Mouse (Mus musculus): ENCODE measurements at regions not wholly inside any gene's neighbourhood (a gene's known extent, or its start where the extent isn't known, plus 50 kb on each side); places are given as distances from the start of the nearest gene placed in this dataset.

GRCm38 (mm10) chr12:110077211-110077884 is 201.5 kb upstream of the Dio3 start:
- Histone ChIP-seq H3K27ac (ENCODE audit: low read depth, low read length) (no peak overlapping the region), H3K4me3 (ENCODE audit: low read depth, low read length) (no peak overlapping the region), H3K27me3 (ENCODE audit: control insufficient read depth, insufficient read depth, low read length) (no peaks in the 10 kb centered on the region), H3K9ac (ENCODE audit: low read depth, low read length) (no peak overlapping the region), H3K9me3 (replicated peaks; ENCODE audit: control insufficient read depth, low read length) (0 out of 2 replicates have a peak, but pooled peaks cover 2% of the 10 kb centered on the region), H3K4me1 (ENCODE audit: control insufficient read depth, insufficient read depth, low read length) (no peaks in the 10 kb centered on the region), H3K4me2 (no peak overlapping the region), H3K36me3 (ENCODE audit: control insufficient read depth, insufficient read depth, low read length) (no peaks in the 10 kb centered on the region)
- ATAC-seq (replicated peaks; ENCODE audit: insufficient number of reproducible peaks, low FRiP score, low TSS enrichment), result no peak
- 68% methylated on average over 6 of the region's 6 CpGs for WGBS (ENCODE audit: insufficient replicate concordance)

- no peak for ATAC-seq (replicated peaks; ENCODE audit: insufficient number of reproducible peaks, low FRiP score, low TSS enrichment)
- Histone ChIP-seq H3K4me3 (ENCODE audit: low read depth, low read length) (no peak overlapping the region), H3K9me3 (replicated peaks; ENCODE audit: control insufficient read depth, low read length) (0 out of 2 replicates have a peak, but pooled peaks cover 2% of the 10 kb centered on the region), H3K27ac (ENCODE audit: low read depth, low read length) (no peak overlapping the region), H3K36me3 (ENCODE audit: control insufficient read depth, insufficient read depth, low read length) (no peaks in the 10 kb centered on the region), H3K27me3 (ENCODE audit: control insufficient read depth, insufficient read depth, low read length) (0 out of 2 replicates have a peak, but pooled peaks cover 2% of the 10 kb centered on the region), H3K9ac (ENCODE audit: low read depth, low read length) (no peak overlapping the region), H3K4me2 (no peak overlapping the region), H3K4me1 (ENCODE audit: control insufficient read depth, insufficient read depth, low read length) (no peaks in the 10 kb centered on the region)
- WGBS (ENCODE audit: insufficient replicate concordance), result 77% methylated on average over 13 of the region's 13 CpGs
These were observed 200.8 kb upstream of the Dio3 start for GRCm38 (mm10) chr12:110078081-110078505.

- H3K9ac ChIP-seq (ENCODE audit: low read depth, low read length), result no peak overlapping the region
- 80% methylated on average over 3 of the region's 3 CpGs for WGBS (ENCODE audit: insufficient replicate concordance)
- ATAC-seq (replicated peaks; ENCODE audit: insufficient number of reproducible peaks, low FRiP score, low TSS enrichment), result no peak
- H3K4me3 ChIP-seq (ENCODE audit: low read depth, low read length), result no peak overlapping the region
- no peaks in the 10 kb centered on the region for H3K36me3 ChIP-seq (ENCODE audit: control insufficient read depth, insufficient read depth, low read length)
- H3K27me3 ChIP-seq (ENCODE audit: control insufficient read depth, insufficient read depth, low read length), result 0 out of 2 replicates have a peak, but pooled peaks cover 3% of the 10 kb centered on the region
- no peaks in the 10 kb centered on the region for H3K4me1 ChIP-seq (ENCODE audit: control insufficient read depth, insufficient read depth, low read length)
- 0 out of 2 replicates have a peak, but pooled peaks cover 2% of the 10 kb centered on the region for H3K9me3 ChIP-seq (replicated peaks; ENCODE audit: control insufficient read depth, low read length)
- no peak overlapping the region for H3K4me2 ChIP-seq
- no peak overlapping the region for H3K27ac ChIP-seq (ENCODE audit: low read depth, low read length)
These were observed 196.8 kb upstream of the Dio3 start for GRCm38 (mm10) chr12:110081831-110082615.

- Histone ChIP-seq H3K36me3 (ENCODE audit: control insufficient read depth, insufficient read depth, low read length) (no peaks in the 10 kb centered on the region), H3K4me3 (ENCODE audit: low read depth, low read length) (no peak overlapping the region), H3K4me2 (no peak overlapping the region), H3K27me3 (ENCODE audit: control insufficient read depth, insufficient read depth, low read length) (0 out of 2 replicates have a peak, but pooled peaks cover 3% of the 10 kb centered on the region), H3K9me3 (replicated peaks; ENCODE audit: control insufficient read depth, low read length) (0 out of 2 replicates have a peak, but pooled peaks cover 2% of the 10 kb centered on the region), H3K9ac (ENCODE audit: low read depth, low read length) (no peak overlapping the region), H3K4me1 (ENCODE audit: control insufficient read depth, insufficient read depth, low read length) (no peaks in the 10 kb centered on the region), H3K27ac (ENCODE audit: low read depth, low read length) (no peak overlapping the region)
- 48% methylated on average over 13 of the region's 13 CpGs for WGBS (ENCODE audit: insufficient replicate concordance)
- ATAC-seq (replicated peaks; ENCODE audit: insufficient number of reproducible peaks, low FRiP score, low TSS enrichment), result no peak
These were observed 195.9 kb upstream of the Dio3 start for GRCm38 (mm10) chr12:110082921-110083320.

- WGBS (ENCODE audit: insufficient replicate concordance), result 53% methylated on average over 5 of the region's 5 CpGs
- ATAC-seq (replicated peaks; ENCODE audit: insufficient number of reproducible peaks, low FRiP score, low TSS enrichment), result no peak
- H3K4me2 ChIP-seq, result no peak overlapping the region
- no peak overlapping the region for H3K27ac ChIP-seq (ENCODE audit: low read depth, low read length)
- no peak overlapping the region for H3K4me3 ChIP-seq (ENCODE audit: low read depth, low read length)
- H3K36me3 ChIP-seq (ENCODE audit: control insufficient read depth, insufficient read depth, low read length), result no peaks in the 10 kb centered on the region
- H3K9me3 ChIP-seq (replicated peaks; ENCODE audit: control insufficient read depth, low read length), result 0 out of 2 replicates have a peak, but pooled peaks cover 2% of the 10 kb centered on the region
- no peaks in the 10 kb centered on the region for H3K4me1 ChIP-seq (ENCODE audit: control insufficient read depth, insufficient read depth, low read length)
- no peak overlapping the region for H3K9ac ChIP-seq (ENCODE audit: low read depth, low read length)
- H3K27me3 ChIP-seq (ENCODE audit: control insufficient read depth, insufficient read depth, low read length), result 0 out of 2 replicates have a peak, but pooled peaks cover 3% of the 10 kb centered on the region
These were observed 195.4 kb upstream of the Dio3 start for GRCm38 (mm10) chr12:110083471-110083870.

- Histone ChIP-seq H3K36me3 (ENCODE audit: control insufficient read depth, insufficient read depth, low read length) (no peaks in the 10 kb centered on the region), H3K4me3 (ENCODE audit: low read depth, low read length) (no peak overlapping the region), H3K27me3 (ENCODE audit: control insufficient read depth, insufficient read depth, low read length) (0 out of 2 replicates have a peak, but pooled peaks cover 3% of the 10 kb centered on the region), H3K9ac (ENCODE audit: low read depth, low read length) (no peak overlapping the region), H3K4me1 (ENCODE audit: control insufficient read depth, insufficient read depth, low read length) (no peaks in the 10 kb centered on the region), H3K9me3 (replicated peaks; ENCODE audit: control insufficient read depth, low read length) (no peaks in the 10 kb centered on the region), H3K4me2 (no peak overlapping the region), H3K27ac (ENCODE audit: low read depth, low read length) (no peak overlapping the region)
- ATAC-seq (replicated peaks; ENCODE audit: insufficient number of reproducible peaks, low FRiP score, low TSS enrichment), result no peak
- 81% methylated on average over 2 of the region's 2 CpGs for WGBS (ENCODE audit: insufficient replicate concordance)
These were observed 191.9 kb upstream of the Dio3 start for GRCm38 (mm10) chr12:110086921-110087320.

GRCm38 (mm10) chr12:110087812-110088211 is 191.1 kb upstream of the Dio3 start:
- no peak for ATAC-seq (replicated peaks; ENCODE audit: insufficient number of reproducible peaks, low FRiP score, low TSS enrichment)
- H3K36me3 ChIP-seq (ENCODE audit: control insufficient read depth, insufficient read depth, low read length), result no peaks in the 10 kb centered on the region
- no peak overlapping the region for H3K4me3 ChIP-seq (ENCODE audit: low read depth, low read length)
- no peak overlapping the region for H3K9ac ChIP-seq (ENCODE audit: low read depth, low read length)
- H3K27ac ChIP-seq (ENCODE audit: low read depth, low read length), result no peak overlapping the region
- H3K27me3 ChIP-seq (ENCODE audit: control insufficient read depth, insufficient read depth, low read length), result 0 out of 2 replicates have a peak, but pooled peaks cover 3% of the 10 kb centered on the region
- H3K4me2 ChIP-seq, result no peak overlapping the region
- no peaks in the 10 kb centered on the region for H3K4me1 ChIP-seq (ENCODE audit: control insufficient read depth, insufficient read depth, low read length)
- no peaks in the 10 kb centered on the region for H3K9me3 ChIP-seq (replicated peaks; ENCODE audit: control insufficient read depth, low read length)

GRCm38 (mm10) chr12:110102186-110102585 is 176.7 kb upstream of the Dio3 start:
- no peak for ATAC-seq (replicated peaks; ENCODE audit: insufficient number of reproducible peaks, low FRiP score, low TSS enrichment)
- 84% methylated on average over 7 of the region's 7 CpGs for WGBS (ENCODE audit: insufficient replicate concordance)
- H3K4me2 ChIP-seq, result no peak overlapping the region
- H3K27ac ChIP-seq (ENCODE audit: low read depth, low read length), result no peak overlapping the region
- no peak overlapping the region for H3K9ac ChIP-seq (ENCODE audit: low read depth, low read length)
- H3K9me3 ChIP-seq (replicated peaks; ENCODE audit: control insufficient read depth, low read length), result no peaks in the 10 kb centered on the region; the same call in 1 of the 2 replicates
- no peaks in the 10 kb centered on the region for H3K4me1 ChIP-seq (ENCODE audit: control insufficient read depth, insufficient read depth, low read length)
- H3K27me3 ChIP-seq (ENCODE audit: control insufficient read depth, insufficient read depth, low read length), result peaks cover 8% of the 10 kb centered on the region; the same call in 1 of the 2 replicates
- H3K36me3 ChIP-seq (ENCODE audit: control insufficient read depth, insufficient read depth, low read length), result no peaks in the 10 kb centered on the region
- no peak overlapping the region for H3K4me3 ChIP-seq (ENCODE audit: low read depth, low read length)
